Mouse (Mus musculus) ES-Bruce4 (cell line): ENCODE measurements around the gene Vldlr.

Experiments used
- CTCF ChIP-seq: IDR thresholded peaks from one replicate; pipeline ENCODE4 v1.8.1; 2011; ENCODE audit warnings: low read depth, low read length
- EP300 ChIP-seq: IDR thresholded peaks from 2 replicates; pipeline ENCODE4 v1.6.1; 2011; ENCODE audit warnings: low read depth, low read length; ENCODE audit not compliant: insufficient read depth
- POLR2A ChIP-seq: IDR thresholded peaks from one replicate; pipeline ENCODE4 v1.8.1; 2011; ENCODE audit warnings: low read length; ENCODE audit not compliant: insufficient read depth

- TF ChIP-seq POLR2A: no peak
- TF ChIP-seq CTCF: no peak
- no peak for TF ChIP-seq EP300
These were observed 57.1 kb downstream of the Vldlr start for GRCm38 (mm10) chr19:27273385-27273784.
